Comparison of ENCODE assay signal across 23 mouse cellular contexts in the genomic region with DNA sequence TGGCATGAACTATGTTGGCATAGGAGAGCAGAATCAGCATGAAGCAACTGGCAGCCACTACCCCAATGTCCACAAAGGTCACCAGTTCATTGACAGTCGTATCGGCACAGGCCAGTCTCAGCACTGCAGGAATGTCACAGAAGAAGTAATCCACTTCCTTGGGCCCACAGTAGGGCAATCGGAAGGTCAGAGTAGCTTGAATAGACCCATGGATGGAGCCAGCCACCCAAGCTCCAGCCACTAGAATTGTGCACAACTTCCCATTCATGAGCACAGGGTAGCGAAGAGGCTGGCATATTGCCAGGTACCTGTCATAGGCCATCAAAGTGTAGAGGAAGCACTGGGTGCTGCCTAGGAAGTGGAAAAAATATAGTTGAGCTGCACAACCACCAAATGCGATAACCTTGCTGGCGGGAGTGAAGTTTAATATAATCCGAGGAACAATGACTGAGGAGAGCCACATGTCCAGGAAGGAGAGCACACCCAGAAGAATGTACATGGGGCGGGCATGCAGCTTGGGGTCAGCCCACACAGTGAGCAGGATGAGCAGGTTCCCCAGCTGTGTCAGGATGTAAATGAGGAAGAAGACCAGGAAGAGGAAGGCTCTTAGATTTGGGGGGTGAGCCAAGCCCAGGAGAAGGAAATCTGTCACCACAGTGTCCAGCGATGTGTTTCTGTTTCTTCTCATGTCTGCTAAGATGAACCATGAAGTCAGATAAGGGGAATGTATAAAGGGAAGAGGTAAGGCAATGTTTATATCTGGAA. TPM values are rescaled to one million over a fixed set of nuclear protein-coding genes. Genes with fewer than 3 reads are reported as not detected.
DNase-seq lines count a peak whose midpoint lies in the region; ATAC-seq and TF ChIP-seq lines count a peak whose summit lies in the region.
"Not testable (repeated sequence)": the region's sequence is repeated elsewhere in the genome, so short reads cannot be mapped to it uniquely, and the experiment has no call there.
"Had no signal": no experiment of that assay in that cellular context is flagged by ENCODE, and none has a peak within 500 bp of the region (broad histone marks: within the 10 kb centered on the region; RNA-seq: fewer than 3 reads in every experiment).

No protein-coding gene starts in this region.

- not testable (repeated sequence) for ATAC-seq in intestine, embryonic 14.5 days (replicated peaks; ENCODE audit: low FRiP score, low TSS enrichment, low read depth)
- ATAC-seq in kidney, embryonic 15.5 days (replicated peaks; ENCODE audit: low FRiP score) = peak; percentile 49
- peak; percentile 21; the same call in 1 of the 2 replicates for ATAC-seq in lung, postnatal 0 days
- 0 out of 2 replicates have a peak, but pooled peaks have one; percentile 35 for ATAC-seq in monocyte, adult 5-6 weeks (replicated peaks; ENCODE audit: insufficient number of reproducible peaks, low FRiP score, low TSS enrichment, poor library complexity, severe bottlenecking)

- not testable (repeated sequence) for H3K27me3 ChIP-seq in intestine, embryonic 14.5 days (replicated peaks; ENCODE audit: control insufficient read depth, insufficient read depth, low read length); kidney, embryonic 15.5 days; lung, postnatal 0 days (replicated peaks; ENCODE audit: insufficient read depth, low read length)

- peak overlapping the region; percentile 5; the same call in 1 of the 2 replicates for H3K4me3 ChIP-seq in bone marrow macrophage, adult 2 months (ENCODE audit: insufficient read depth, low read length)
- not testable (repeated sequence) for H3K4me3 ChIP-seq in intestine, embryonic 14.5 days (ENCODE audit: low read depth, low read length); kidney, embryonic 15.5 days (replicated peaks); lung, postnatal 0 days (ENCODE audit: low read depth, low read length)

- not testable (repeated sequence) for H3K9me3 ChIP-seq in intestine, embryonic 14.5 days (ENCODE audit: control insufficient read depth, low read length); kidney, embryonic 15.5 days (replicated peaks); lung, postnatal 0 days (ENCODE audit: low read length)

- H3K9ac ChIP-seq in intestine, embryonic 14.5 days (ENCODE audit: low read length); kidney, embryonic 15.5 days; lung, postnatal 0 days (replicated peaks; ENCODE audit: low read depth): not testable (repeated sequence)

- not testable (repeated sequence) for TF ChIP-seq EP300 in lung, postnatal 0 days (IDR thresholded peaks at IDR 0.05)

- not testable (repeated sequence) for H3K27ac ChIP-seq in bone marrow macrophage, adult 2 months (ENCODE audit: insufficient read depth, low read depth, low read length); intestine, embryonic 14.5 days (ENCODE audit: low read depth); kidney, embryonic 15.5 days; lung, postnatal 0 days (ENCODE audit: low read length)

- H3K4me2 ChIP-seq in intestine, embryonic 14.5 days (ENCODE audit: low read length); kidney, embryonic 15.5 days; lung, postnatal 0 days (replicated peaks; ENCODE audit: low read depth, low read length): not testable (repeated sequence)

- DNase-seq in heart, adult 11 months = peak; percentile 91
- peak; percentile 28 for DNase-seq in intestine, embryonic 14.5 days (ENCODE audit: low spot score)
- not testable (repeated sequence) for DNase-seq in lung, postnatal 0 days (ENCODE audit: low spot score)

- H3K4me1 ChIP-seq in bone marrow macrophage, adult 2 months (ENCODE audit: control insufficient read depth, insufficient read depth, low read length); intestine, embryonic 14.5 days (replicated peaks; ENCODE audit: control insufficient read depth, insufficient read depth, low read length); kidney, embryonic 15.5 days; lung, postnatal 0 days (ENCODE audit: insufficient read depth, low read depth, low read length): not testable (repeated sequence)

- H3K36me3 ChIP-seq in intestine, embryonic 14.5 days (ENCODE audit: control insufficient read depth, insufficient read depth, low read length); kidney, embryonic 15.5 days; lung, postnatal 0 days (ENCODE audit: insufficient read depth, low read length): not testable (repeated sequence)

- not testable (repeated sequence) for TF ChIP-seq POLR2A in bone marrow macrophage, adult 2 months (IDR thresholded peaks at IDR 0.05; ENCODE audit: borderline replicate concordance, low read depth, low read length)

- 74% methylated on average over 9 of the region's 9 CpGs for WGBS in intestine, embryonic 14.5 days
- 74% methylated on average over 9 of the region's 9 CpGs for WGBS in kidney, embryonic 15.5 days
- 69% methylated on average over 9 of the region's 9 CpGs for WGBS in lung, postnatal 0 days

- TF ChIP-seq CTCF in bone marrow macrophage, adult 2 months (IDR thresholded peaks at IDR 0.05; ENCODE audit: low read depth, low read length); lung, postnatal 0 days (IDR thresholded peaks at IDR 0.05): not testable (repeated sequence)

RNA-seq across cellular contexts. Expression of gene Olfr1511, which starts 6.9 kb away (rescaled TPM):
- polyA plus RNA-seq in bone marrow macrophage, adult 2 months (2012; ENCODE audit: insufficient read depth, insufficient read length, missing spikeins) = not detected in 2 replicates
- not detected in 2 replicates for polyA plus RNA-seq in intestine, embryonic 14.5 days (2014; fragmentation: Nextera tagmentation; extraction: Ambion mirVana)
- not detected in 2 replicates for polyA plus RNA-seq in kidney, embryonic 15.5 days (2015; fragmentation: Nextera tagmentation; extraction: Ambion mirVana)
- polyA plus RNA-seq in lung, postnatal 0 days (2015; fragmentation: Nextera tagmentation; extraction: Ambion mirVana) = not detected in 2 replicates
- not detected in 3 replicates for total RNA-seq in monocyte, adult 5-6 weeks (2017)
- total RNA-seq: adrenal gland, adult 8-10 months; adrenal gland, postnatal 36 days; ES-E14; gastrocnemius, postnatal 10 days; gastrocnemius, postnatal 4 days; heart, adult 8-10 months; heart, postnatal 10 days; heart, postnatal 4 days; hindbrain, postnatal 0 days had no signal
- polyA plus RNA-seq: brain, embryonic 14.5 days; cortical plate, adult 2 months; forebrain, embryonic 12.5 days; forebrain, embryonic 16.5 days; frontal cortex, adult 2 months; heart, embryonic 12.5 days had no signal

RNA-seq across cellular contexts. Expression of gene Olfr1512, which starts 11.3 kb away (rescaled TPM):
- polyA plus RNA-seq in bone marrow macrophage, adult 2 months (2012; ENCODE audit: insufficient read depth, insufficient read length, missing spikeins) = not detected in 2 replicates
- polyA plus RNA-seq in intestine, embryonic 14.5 days (2014; fragmentation: Nextera tagmentation; extraction: Ambion mirVana) = not detected in 2 replicates
- polyA plus RNA-seq in kidney, embryonic 15.5 days (2015; fragmentation: Nextera tagmentation; extraction: Ambion mirVana) = not detected in 2 replicates
- not detected in 2 replicates for polyA plus RNA-seq in lung, postnatal 0 days (2015; fragmentation: Nextera tagmentation; extraction: Ambion mirVana)
- total RNA-seq in monocyte, adult 5-6 weeks (2017) = not detected in 3 replicates
- total RNA-seq: adrenal gland, adult 8-10 months; adrenal gland, postnatal 36 days; ES-E14; gastrocnemius, postnatal 10 days; gastrocnemius, postnatal 4 days; heart, adult 8-10 months; heart, postnatal 10 days; heart, postnatal 4 days; hindbrain, postnatal 0 days had no signal
- polyA plus RNA-seq: brain, embryonic 14.5 days; cortical plate, adult 2 months; embryonic facial prominence, embryonic 12.5 days; forebrain, embryonic 12.5 days; forebrain, embryonic 16.5 days; frontal cortex, adult 2 months; heart, embryonic 12.5 days; hindbrain, postnatal 0 days had no signal

RNA-seq across cellular contexts. Expression of gene Olfr1510, which starts 23.9 kb away (rescaled TPM):
- not detected in 2 replicates for polyA plus RNA-seq in bone marrow macrophage, adult 2 months (2012; ENCODE audit: insufficient read depth, insufficient read length, missing spikeins)
- polyA plus RNA-seq in intestine, embryonic 14.5 days (2014; fragmentation: Nextera tagmentation; extraction: Ambion mirVana) = not detected in 2 replicates
- polyA plus RNA-seq in kidney, embryonic 15.5 days (2015; fragmentation: Nextera tagmentation; extraction: Ambion mirVana) = not detected in 2 replicates
- polyA plus RNA-seq in lung, postnatal 0 days (2015; fragmentation: Nextera tagmentation; extraction: Ambion mirVana) = not detected in 2 replicates
- not detected in 3 replicates for total RNA-seq in monocyte, adult 5-6 weeks (2017)
- total RNA-seq: adrenal gland, adult 8-10 months; adrenal gland, postnatal 36 days; ES-E14; gastrocnemius, postnatal 10 days; gastrocnemius, postnatal 4 days; heart, adult 8-10 months; heart, postnatal 10 days; heart, postnatal 4 days; hindbrain, postnatal 0 days had no signal
- polyA plus RNA-seq: brain, embryonic 14.5 days; cortical plate, adult 2 months; embryonic facial prominence, embryonic 12.5 days; forebrain, embryonic 12.5 days; forebrain, embryonic 16.5 days; frontal cortex, adult 2 months; heart, embryonic 12.5 days; hindbrain, embryonic 13.5 days; hindbrain, postnatal 0 days had no signal

RNA-seq across cellular contexts. Expression of gene Olfr1513, which starts 34.1 kb away (rescaled TPM):
- not detected in 2 replicates for polyA plus RNA-seq in bone marrow macrophage, adult 2 months (2012; ENCODE audit: insufficient read depth, insufficient read length, missing spikeins)
- polyA plus RNA-seq in intestine, embryonic 14.5 days (2014; fragmentation: Nextera tagmentation; extraction: Ambion mirVana) = not detected in 2 replicates
- polyA plus RNA-seq in kidney, embryonic 15.5 days (2015; fragmentation: Nextera tagmentation; extraction: Ambion mirVana) = not detected in 2 replicates
- polyA plus RNA-seq in lung, postnatal 0 days (2015; fragmentation: Nextera tagmentation; extraction: Ambion mirVana) = not detected in 2 replicates
- total RNA-seq in monocyte, adult 5-6 weeks (2017) = not detected in 3 replicates
- total RNA-seq: adrenal gland, adult 8-10 months; adrenal gland, postnatal 36 days; ES-E14; gastrocnemius, postnatal 10 days; gastrocnemius, postnatal 4 days; heart, adult 8-10 months; heart, postnatal 10 days; heart, postnatal 4 days; hindbrain, postnatal 0 days had no signal
- polyA plus RNA-seq: brain, embryonic 14.5 days; cortical plate, adult 2 months; embryonic facial prominence, embryonic 12.5 days; forebrain, embryonic 12.5 days; forebrain, embryonic 16.5 days; frontal cortex, adult 2 months; heart, embryonic 12.5 days; hindbrain, embryonic 13.5 days; hindbrain, postnatal 0 days had no signal

RNA-seq across cellular contexts. Expression of gene Olfr1509, which starts 52.5 kb away (rescaled TPM):
- polyA plus RNA-seq in bone marrow macrophage, adult 2 months (2012; ENCODE audit: insufficient read depth, insufficient read length, missing spikeins) = not detected in 2 replicates
- polyA plus RNA-seq in intestine, embryonic 14.5 days (2014; fragmentation: Nextera tagmentation; extraction: Ambion mirVana) = not detected in 2 replicates
- polyA plus RNA-seq in kidney, embryonic 15.5 days (2015; fragmentation: Nextera tagmentation; extraction: Ambion mirVana) = not detected in 2 replicates
- not detected in 2 replicates for polyA plus RNA-seq in lung, postnatal 0 days (2015; fragmentation: Nextera tagmentation; extraction: Ambion mirVana)
- not detected in 3 replicates for total RNA-seq in monocyte, adult 5-6 weeks (2017)
- total RNA-seq: adrenal gland, adult 8-10 months; adrenal gland, postnatal 36 days; ES-E14; gastrocnemius, postnatal 10 days; gastrocnemius, postnatal 4 days; heart, adult 8-10 months; heart, postnatal 10 days; heart, postnatal 4 days; hindbrain, postnatal 0 days had no signal
- polyA plus RNA-seq: brain, embryonic 14.5 days; cortical plate, adult 2 months; embryonic facial prominence, embryonic 12.5 days; forebrain, embryonic 12.5 days; forebrain, embryonic 16.5 days; frontal cortex, adult 2 months; heart, embryonic 12.5 days; hindbrain, embryonic 13.5 days; hindbrain, postnatal 0 days had no signal
